Mouse (Mus musculus) naive thymus-derived CD4-positive, alpha-beta T cell, adult 5 months (primary cell): ENCODE data around the gene Epgn. TPM values are rescaled to one million over a fixed set of nuclear protein-coding genes. Genes with fewer than 3 reads are reported as not detected.

Source experiments
- polyA plus RNA-seq: library from polyadenylated mRNA; unstranded; fragments of 100-300 nt; shearing (Covaris generic); gene quantifications from one replicate; pipeline ENCODE4 v1.2.1, GENCODE M21; 2017

The Epgn gene
- not detected for polyA plus RNA-seq

GRCm38 (mm10) chr5:91027164-91027563 is at the start of gene Epgn:
Gene Epgn (plus strand): TSS chr5:91027464.

GRCm38 (mm10) chr5:91074450-91074950 is 47.2 kb downstream of the Epgn start, which contains the start of gene Ereg:
Gene Ereg (plus strand): TSS chr5:91074622.

Other genes starting within 250 kb of the Epgn start
- gene Cxcl3, start 241.4 kb upstream of the Epgn start, polyA plus RNA-seq, result not detected
- gene Cxcl15, start 232.9 kb upstream of the Epgn start, polyA plus RNA-seq, result not detected
- not detected for gene Cxcl1, start 136.2 kb upstream of the Epgn start, polyA plus RNA-seq
- not detected for gene Cxcl2, start 123.6 kb upstream of the Epgn start, polyA plus RNA-seq
- 7.6 TPM for gene Mthfd2l, start 96.3 kb upstream of the Epgn start, polyA plus RNA-seq
- not detected for gene Ereg, start 47.2 kb downstream of the Epgn start, polyA plus RNA-seq
- 1.5 TPM for gene Areg, start 112.1 kb downstream of the Epgn start, polyA plus RNA-seq